Mouse (Mus musculus) hindbrain, embryonic 11.5 days (tissue): ENCODE results near the gene Sgpp1. TPM values are rescaled to one million over a fixed set of nuclear protein-coding genes. Genes with fewer than 3 reads are reported as not detected.

Source experiments
- ATAC-seq: fragments of 200-750 bp; cut with Nextera tagmentation; 2 replicates; pipeline ENCODE4 v1.8.0; 2017; ENCODE audit warnings: mild to moderate bottlenecking, moderate TSS enrichment, moderate library complexity; ENCODE audit not compliant: low FRiP score
- DNase-seq: peaks from one replicate; pipeline ENCODE4 v3.0.0-alpha.2; 2015; ENCODE audit warnings: low spot score
- H3K27ac ChIP-seq: fragments of 300-500 bp; sonication (generic); 2 replicates; pipeline ENCODE4 v1.5.1; 2014; ENCODE audit warnings: mild to moderate bottlenecking, low read depth, low read length
- H3K27me3 ChIP-seq: fragments of 300-500 bp; sonication (generic); 2 replicates; pipeline ENCODE4 v1.6.1; 2014; ENCODE audit warnings: mild to moderate bottlenecking, low read length, moderate library complexity, mixed read lengths; ENCODE audit not compliant: control insufficient read depth, insufficient read depth
- H3K36me3 ChIP-seq: fragments of 300-500 bp; sonication (generic); 2 replicates; pipeline ENCODE4 v1.6.1; 2014; ENCODE audit warnings: mild to moderate bottlenecking, low read length, moderate library complexity, mixed read lengths; ENCODE audit not compliant: control insufficient read depth, insufficient read depth
- H3K4me1 ChIP-seq: fragments of 300-500 bp; sonication (generic); replicated peaks from 2 replicates; pipeline ENCODE4 v1.6.1; 2014; ENCODE audit warnings: low read length, mixed read lengths; ENCODE audit not compliant: control insufficient read depth, insufficient read depth
- H3K4me2 ChIP-seq: fragments of 300-500 bp; sonication (generic); replicated peaks from 2 replicates; pipeline ENCODE4 v1.6.1; 2014; ENCODE audit warnings: mild to moderate bottlenecking, low read depth, low read length
- H3K4me3 ChIP-seq: fragments of 300-500 bp; sonication (generic); 2 replicates; pipeline ENCODE4 v1.5.1; 2014; ENCODE audit warnings: low read depth, low read length
- H3K9ac ChIP-seq: fragments of 300-500 bp; sonication (generic); 2 replicates; pipeline ENCODE4 v1.6.1; 2014; ENCODE audit warnings: low read depth, low read length
- H3K9me3 ChIP-seq: fragments of 300-500 bp; sonication (generic); 2 replicates; pipeline ENCODE4 v1.6.1; 2016; ENCODE audit warnings: low read length; ENCODE audit not compliant: control insufficient read depth
- WGBS: fragments of 180-500 bp; shearing (Covaris S2); extraction: QIAGEN DNeasy Blood & Tissue Kit; methylation state at CpG from one replicate; pipeline ENCODE4 v1.1.7; 2014; 5-methylcytosine and 5-hydroxymethylcytosine counted together
- polyA plus RNA-seq: library from polyadenylated mRNA; unstranded; fragments of >200 nt; fragmentation: Nextera tagmentation; extraction: Ambion mirVana; gene quantifications from 2 replicates; pipeline ENCODE4 v1.2.1, GENCODE M21; 2014

Gene Sgpp1
- polyA plus RNA-seq, 1 experiment from 2014 or later, result 8.1 TPM

GRCm38 (mm10) chr12:75765751-75766150 lies 30.2 kb upstream of the Sgpp1 start:
- ATAC-seq (no peak), DNase-seq (no peak)
- Histone ChIP-seq H3K9me3 (no peaks in the 10 kb centered on the region), H3K27ac (no peak overlapping the region), H3K36me3 (no peaks in the 10 kb centered on the region), H3K27me3 (no peaks in the 10 kb centered on the region), H3K4me3 (no peak overlapping the region), H3K9ac (no peak overlapping the region), H3K4me1 (no peaks in the 10 kb centered on the region), H3K4me2 (no peak overlapping the region)
- WGBS, result 79% methylated on average over 3 of the region's 3 CpGs

DNA sequence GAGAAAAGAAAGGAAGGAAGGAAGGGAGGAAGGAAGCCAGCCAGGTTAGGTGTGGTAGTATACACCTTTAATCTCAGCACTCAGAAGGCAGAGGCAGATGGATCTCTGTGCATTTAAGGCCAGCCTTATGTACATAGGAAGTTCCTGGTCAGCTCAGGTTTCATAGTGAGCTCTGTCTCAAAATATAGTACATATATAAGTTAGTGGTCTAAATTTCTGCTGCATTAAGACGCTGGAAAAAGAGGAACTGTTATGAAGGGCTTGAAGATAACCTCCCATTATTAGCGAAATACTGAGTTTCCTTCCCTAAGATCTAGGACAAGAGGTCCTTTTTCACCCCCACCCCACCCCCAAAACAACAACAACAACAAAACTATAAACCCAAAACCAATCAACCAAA lies 20.9 kb upstream of the Sgpp1 start:
- no peak for DNase-seq
- Histone ChIP-seq H3K36me3 (no peaks in the 10 kb centered on the region), H3K27ac (no peak overlapping the region), H3K4me2 (no peak overlapping the region), H3K4me3 (no peak overlapping the region), H3K4me1 (no peaks in the 10 kb centered on the region), H3K9me3 (no peaks in the 10 kb centered on the region), H3K9ac (no peak overlapping the region), H3K27me3 (no peaks in the 10 kb centered on the region)
- WGBS, result 89% methylated on average over 2 of the region's 2 CpGs
- no peak for ATAC-seq

- no peaks in the 10 kb centered on the region for H3K4me1 ChIP-seq
- ATAC-seq (no peak), DNase-seq (no peak)
- H3K36me3 ChIP-seq, result no peaks in the 10 kb centered on the region
- 91% methylated on average over 8 of the region's 8 CpGs for WGBS
- H3K27me3 ChIP-seq, result no peaks in the 10 kb centered on the region
- H3K27ac ChIP-seq, result no peak overlapping the region
- H3K4me2 ChIP-seq, result no peak overlapping the region
- no peaks in the 10 kb centered on the region for H3K9me3 ChIP-seq
- no peak overlapping the region for H3K9ac ChIP-seq
- no peak overlapping the region for H3K4me3 ChIP-seq
Observed at GRCm38 (mm10) chr12:75753730-75754129, 18.2 kb upstream of the Sgpp1 start.

- no peak for DNase-seq
- WGBS, result 87% methylated on average over 3 of the region's 3 CpGs
- no peaks in the 10 kb centered on the region for H3K4me1 ChIP-seq
- H3K9me3 ChIP-seq, result no peaks in the 10 kb centered on the region
- no peaks in the 10 kb centered on the region for H3K36me3 ChIP-seq
- H3K9ac ChIP-seq, result no peak overlapping the region
- H3K27ac ChIP-seq, result no peak overlapping the region
- H3K4me3 ChIP-seq, result no peak overlapping the region
- H3K27me3 ChIP-seq, result no peaks in the 10 kb centered on the region
- no peak overlapping the region for H3K4me2 ChIP-seq
- ATAC-seq, result no peak
Observed at GRCm38 (mm10) chr12:75752077-75752476, 16.5 kb upstream of the Sgpp1 start.

- 76% methylated on average over 4 of the region's 4 CpGs for WGBS
- no peaks in the 10 kb centered on the region for H3K36me3 ChIP-seq
Observed at GRCm38 (mm10) chr12:75748574-75748973, 13.0 kb upstream of the Sgpp1 start.

DNA sequence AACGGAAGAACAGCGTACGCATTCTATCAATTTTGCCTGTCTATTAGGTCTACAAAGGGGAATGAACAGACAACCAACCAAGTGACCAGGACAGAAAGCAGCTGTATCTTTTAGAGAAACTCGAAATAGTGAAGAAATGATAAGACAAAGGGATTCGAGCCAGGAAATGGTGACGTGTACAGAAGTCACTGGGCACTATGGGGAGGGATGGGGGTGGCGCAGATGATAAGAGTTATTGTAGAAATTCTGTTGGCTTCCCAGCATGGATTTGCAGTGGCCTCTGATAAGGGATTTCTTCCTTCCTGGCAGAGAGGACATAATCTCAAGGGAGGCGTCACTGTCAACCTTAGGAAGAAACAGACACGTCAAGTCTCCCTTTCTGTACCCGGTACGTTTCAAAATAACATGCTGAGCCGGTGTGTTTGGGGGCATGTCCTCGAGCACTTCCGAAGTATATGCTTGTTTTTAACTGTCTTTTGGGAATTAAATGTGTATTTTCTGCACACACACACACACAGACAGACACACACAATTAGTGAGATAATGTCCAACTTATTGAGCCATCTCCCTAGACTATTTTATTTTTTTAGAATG lies 10.3 kb upstream of the Sgpp1 start:
- 85% methylated on average over 14 of the region's 14 CpGs for WGBS
- H3K4me2 ChIP-seq, result no peak overlapping the region
- no peak for DNase-seq

More at GRCm38 (mm10) chr12:75748574-75748973, 13.0 kb upstream of the Sgpp1 start:
- ATAC-seq (no peak), DNase-seq (no peak)
- Histone ChIP-seq H3K4me1 (no peaks in the 10 kb centered on the region), H3K27ac (no peak overlapping the region), H3K4me3 (no peak overlapping the region), H3K9me3 (no peaks in the 10 kb centered on the region), H3K9ac (no peak overlapping the region), H3K27me3 (no peaks in the 10 kb centered on the region), H3K4me2 (no peak overlapping the region)

DNA sequence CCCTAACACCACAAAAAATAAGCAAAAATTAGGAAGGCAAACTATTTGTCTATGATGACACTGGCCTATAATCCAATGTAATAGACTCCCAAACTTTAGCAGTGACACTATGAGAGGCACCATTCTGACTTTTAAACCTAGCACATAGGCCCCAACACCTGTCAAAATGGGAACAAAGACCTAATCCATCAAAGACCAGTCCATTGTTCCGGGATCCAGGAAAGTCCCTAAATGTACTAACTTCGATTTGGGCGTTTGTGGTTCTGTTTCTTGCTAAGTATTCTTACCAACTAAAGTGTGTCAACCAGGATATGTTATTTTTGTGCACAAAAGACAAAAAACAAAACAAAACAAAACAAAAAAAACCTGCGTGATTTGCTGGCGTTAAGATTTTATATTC lies 6.6 kb upstream of the Sgpp1 start:
- Histone ChIP-seq H3K36me3 (no peaks in the 10 kb centered on the region), H3K4me2 (no peak overlapping the region), H3K9ac (no peak overlapping the region), H3K4me3 (no peak overlapping the region), H3K4me1 (no peaks in the 10 kb centered on the region), H3K27me3 (no peaks in the 10 kb centered on the region), H3K9me3 (no peaks in the 10 kb centered on the region), H3K27ac (no peak overlapping the region)
- DNase-seq (no peak), ATAC-seq (no peak)
- WGBS, result 84% methylated on average over 5 of the region's 5 CpGs

More for the DNA sequence above, 10.3 kb upstream of the Sgpp1 start:
- H3K9ac ChIP-seq, result no peak overlapping the region
- no peaks in the 10 kb centered on the region for H3K36me3 ChIP-seq
- no peaks in the 10 kb centered on the region for H3K9me3 ChIP-seq
- no peaks in the 10 kb centered on the region for H3K4me1 ChIP-seq
- H3K27me3 ChIP-seq, result no peaks in the 10 kb centered on the region
- ATAC-seq, result no peak
- H3K4me3 ChIP-seq, result no peak overlapping the region
- no peak overlapping the region for H3K27ac ChIP-seq

DNA sequence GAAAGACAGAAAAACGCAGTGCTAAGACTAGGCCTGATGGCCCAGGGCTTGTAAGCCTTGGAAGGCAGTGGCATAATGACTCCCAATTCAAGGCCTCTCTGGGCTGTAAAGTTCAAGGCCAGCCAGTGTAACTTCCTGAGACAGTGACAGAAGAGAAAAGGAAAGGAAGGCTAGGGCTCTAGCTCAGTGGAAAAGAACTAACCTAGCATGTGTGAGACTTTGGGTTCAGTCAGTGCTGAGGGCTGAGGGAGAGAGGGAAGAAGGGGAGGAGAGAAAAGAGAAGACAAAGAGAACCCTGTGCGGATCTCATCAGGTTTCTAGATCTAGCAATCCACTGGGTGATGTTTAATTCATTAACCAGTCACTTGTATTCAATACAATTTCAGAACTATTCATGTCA lies 5.7 kb upstream of the Sgpp1 start:
- no peak overlapping the region for H3K9ac ChIP-seq
- no peaks in the 10 kb centered on the region for H3K27me3 ChIP-seq
- WGBS, result 81% methylated on average over 2 of the region's 2 CpGs
- H3K4me1 ChIP-seq, result no peaks in the 10 kb centered on the region
- no peak overlapping the region for H3K4me3 ChIP-seq
- H3K4me2 ChIP-seq, result no peak overlapping the region
- no peak for ATAC-seq
- H3K36me3 ChIP-seq, result no peaks in the 10 kb centered on the region
- no peaks in the 10 kb centered on the region for H3K9me3 ChIP-seq
- no peak overlapping the region for H3K27ac ChIP-seq
- no peak for DNase-seq

DNA sequence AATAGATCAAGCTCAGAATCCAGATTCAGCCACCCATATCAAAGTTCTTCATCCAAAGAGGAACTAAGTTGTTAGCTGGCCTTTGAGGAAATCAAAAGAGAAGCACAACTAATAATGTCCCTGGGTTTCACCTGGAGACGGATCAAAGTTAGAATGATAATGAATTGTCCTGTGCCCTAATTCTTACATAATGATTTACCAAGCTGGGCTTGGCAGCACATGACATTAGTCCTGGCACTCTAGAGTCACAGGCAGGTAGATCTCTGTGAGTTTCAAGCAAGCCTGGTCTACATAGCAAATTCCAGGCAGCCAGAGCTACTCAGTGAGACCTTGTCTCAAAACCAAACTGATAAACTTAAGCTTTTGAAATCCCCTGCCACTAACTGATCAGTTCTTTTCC lies 4.9 kb upstream of the Sgpp1 start:
- no peak overlapping the region for H3K4me2 ChIP-seq
- no peak overlapping the region for H3K9ac ChIP-seq
- H3K36me3 ChIP-seq, result no peaks in the 10 kb centered on the region
- no peaks in the 10 kb centered on the region for H3K9me3 ChIP-seq
- no peaks in the 10 kb centered on the region for H3K4me1 ChIP-seq
- DNase-seq (no peak), ATAC-seq (no peak)
- H3K27me3 ChIP-seq, result no peaks in the 10 kb centered on the region
- no peak overlapping the region for H3K4me3 ChIP-seq
- no peak overlapping the region for H3K27ac ChIP-seq
- WGBS, result 89% methylated on average over 1 of the region's 1 CpGs
